Mouse (Mus musculus): ENCODE data around the gene Olfr430. TPM values are rescaled to one million over a fixed set of nuclear protein-coding genes. Genes with fewer than 3 reads are reported as not detected.
"Not testable (repeated sequence)": the region's sequence is repeated elsewhere in the genome, so short reads cannot be mapped to it uniquely, and the experiment has no call there.

Olfr430 gene
- total RNA-seq (2021) = not detected

DNA sequence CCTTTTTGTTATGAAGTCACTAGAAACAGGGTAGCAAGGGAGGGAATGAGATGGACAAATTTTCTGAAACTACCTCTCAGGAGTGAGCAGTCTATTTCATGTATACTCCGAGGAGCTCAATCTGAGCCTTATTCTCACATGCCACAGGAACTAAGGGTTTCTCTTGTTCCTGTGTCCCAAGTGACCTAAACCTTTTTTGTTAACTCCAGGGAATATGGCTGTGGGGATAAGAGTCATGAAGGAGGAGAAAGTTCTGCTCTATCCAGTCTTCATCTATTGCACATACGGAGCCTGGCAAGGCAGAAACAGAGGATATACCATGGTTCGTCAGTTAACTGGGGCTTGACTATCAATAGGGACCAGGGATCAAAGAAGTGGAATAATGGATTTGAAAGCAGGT lies at the start of gene Olfr430:
Gene Olfr430, plus strand, starts transcription at position 301 of the 400 bp plus-strand sequence.
- DNase-seq = no peak

DNA sequence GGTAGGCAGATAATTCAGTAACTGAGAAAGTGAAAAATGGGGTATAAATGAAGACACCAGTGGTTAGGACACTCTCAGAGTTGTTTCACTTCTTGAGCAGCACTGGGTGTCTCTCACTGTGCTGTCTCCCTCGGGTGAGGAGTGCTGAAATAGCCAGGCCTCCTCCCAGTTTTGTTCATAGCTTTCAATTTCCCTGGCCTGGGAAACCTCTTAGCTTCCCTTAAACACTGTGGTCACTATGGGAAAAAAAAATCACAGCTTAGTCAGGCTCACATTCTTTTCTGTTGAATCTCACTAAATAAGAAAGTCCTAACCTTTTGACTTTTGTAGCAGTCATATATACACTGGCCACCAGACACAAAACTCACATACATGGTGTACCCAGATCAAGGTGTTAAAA lies 34.7 kb upstream of the Olfr430 start, which contains the start of gene Ifi205:
Gene Ifi205, minus strand, starts transcription at position 113 of the 400 bp plus-strand sequence.
- DNase-seq = no peak

DNA sequence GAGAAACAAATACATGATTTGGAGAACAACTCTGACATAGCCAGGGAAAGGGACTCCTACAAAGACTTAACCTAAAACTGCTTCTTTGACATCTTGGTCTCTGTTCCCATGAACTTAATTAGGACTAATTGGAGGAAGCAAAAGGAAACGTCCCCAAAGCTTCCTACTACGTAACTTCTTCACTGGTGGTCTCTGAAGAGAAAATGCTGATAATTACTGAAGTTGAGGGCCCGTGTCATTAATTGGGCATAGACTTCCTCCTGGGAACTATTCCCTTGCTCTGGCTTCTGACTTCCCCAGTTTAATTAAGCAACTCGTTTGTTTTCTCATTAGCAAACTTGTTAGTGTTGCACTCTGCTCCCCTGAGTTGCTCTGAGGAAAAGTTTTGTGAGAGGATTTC lies 30.6 kb upstream of the Olfr430 start:
- DNase-seq = no peak

DNA sequence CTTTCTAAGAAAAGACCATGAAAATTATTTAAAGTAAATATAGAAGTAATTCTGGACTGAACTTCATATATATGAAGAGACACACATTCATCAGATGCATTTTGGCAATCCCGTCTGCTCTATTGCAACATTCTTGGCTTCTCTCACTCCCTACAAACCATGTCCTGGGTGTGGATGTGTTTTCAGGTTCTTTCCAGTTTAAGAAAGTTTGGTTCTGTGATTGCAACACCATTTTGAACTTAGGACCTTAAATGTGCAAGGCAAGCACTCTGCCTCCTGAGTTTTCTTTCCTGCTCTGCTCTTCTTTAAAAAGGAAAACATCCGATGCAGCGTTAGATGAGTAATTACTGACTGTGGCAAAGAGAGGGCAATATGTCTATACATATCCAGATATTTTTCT lies 27.9 kb upstream of the Olfr430 start:
- DNase-seq = no peak

DNA sequence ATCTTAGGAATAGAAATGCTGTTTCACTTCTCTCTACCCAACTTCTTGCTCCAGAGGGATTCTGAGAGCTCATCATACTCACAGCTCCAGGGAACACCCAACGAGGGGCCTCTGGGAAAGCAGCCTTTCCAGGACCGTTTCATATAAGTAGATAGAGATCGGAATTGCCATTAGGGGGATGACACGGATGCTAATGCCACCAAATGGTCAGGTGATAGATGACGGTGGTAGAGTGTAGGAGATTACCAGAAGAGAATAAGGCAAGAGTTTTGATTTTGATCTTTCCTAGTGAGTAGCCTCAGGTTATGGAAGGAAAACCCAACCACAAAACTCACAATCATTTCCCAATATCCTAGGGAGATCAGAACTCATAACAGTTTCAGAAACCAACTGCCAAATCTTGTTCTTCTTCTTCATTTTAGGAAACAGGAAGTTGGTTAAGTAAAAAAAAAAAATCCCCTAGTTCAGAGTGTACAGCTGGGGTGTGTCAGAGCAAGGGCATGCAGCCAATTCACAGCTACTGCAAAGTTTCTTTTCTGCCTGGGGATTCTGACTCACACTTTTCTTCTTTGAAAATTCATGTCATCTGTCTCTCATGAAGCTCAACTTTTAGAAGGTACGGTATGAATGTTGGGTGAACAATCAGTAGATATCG lies 25.8 kb upstream of the Olfr430 start, which contains the start of gene Olfr433:
Gene Olfr433, plus strand, starts transcription at position 183 of the 655 bp plus-strand sequence.
- DNase-seq = peak; percentile 76

DNA sequence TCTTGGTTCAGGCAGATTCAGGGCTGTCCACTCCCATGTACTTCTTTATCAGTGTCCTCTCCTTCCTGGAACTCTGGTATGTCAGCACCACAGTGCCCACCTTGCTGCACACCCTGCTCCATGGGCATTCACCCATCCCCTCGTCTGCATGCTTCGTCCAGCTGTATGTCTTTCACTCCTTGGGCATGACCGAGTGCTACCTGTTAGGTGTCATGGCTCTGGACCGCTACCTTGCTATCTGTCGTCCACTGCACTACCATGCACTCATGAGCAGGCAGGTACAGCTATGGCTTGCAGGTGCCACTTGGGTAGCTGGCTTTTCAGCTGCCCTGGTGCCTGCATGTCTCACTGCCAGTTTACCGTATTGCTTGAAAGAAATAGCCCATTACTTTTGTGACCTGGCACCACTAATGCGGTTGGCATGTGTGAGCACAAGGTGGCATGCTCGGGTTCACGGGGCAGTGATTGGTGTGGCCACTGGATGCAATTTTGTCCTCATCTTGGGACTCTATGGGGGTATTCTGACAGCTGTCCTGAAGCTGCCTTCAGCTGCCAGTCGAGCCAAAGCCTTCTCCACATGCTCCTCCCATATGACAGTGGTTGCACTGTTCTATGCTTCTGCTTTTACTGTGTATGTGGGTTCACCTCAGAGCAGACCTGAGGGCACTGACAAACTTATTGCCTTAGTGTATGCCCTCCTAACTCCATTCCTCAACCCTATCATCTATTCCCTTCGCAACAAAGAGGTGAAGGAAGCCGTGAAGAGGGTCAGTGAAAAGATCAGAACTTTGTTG lies 24.1 kb upstream of the Olfr430 start:
- not testable (repeated sequence) for DNase-seq

DNA sequence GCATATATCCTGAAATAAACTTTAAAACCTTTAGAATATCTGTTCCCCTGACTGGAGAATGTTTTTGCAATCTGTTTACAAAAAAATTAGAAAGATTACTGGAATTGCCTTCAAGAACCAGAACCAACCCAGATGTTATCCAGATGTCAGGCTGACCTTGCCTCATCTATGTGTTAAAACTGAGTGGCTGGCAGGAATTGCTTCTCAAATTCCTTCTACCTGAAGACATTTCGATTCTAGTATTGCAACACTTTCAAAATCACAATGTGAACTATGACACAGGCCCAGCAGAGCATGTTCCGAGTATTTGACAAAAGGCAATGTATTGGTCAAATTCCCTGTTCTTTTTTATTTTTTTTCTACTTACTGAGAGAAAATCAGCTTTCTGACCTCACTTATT lies 22.0 kb upstream of the Olfr430 start:
- DNase-seq = no peak

DNA sequence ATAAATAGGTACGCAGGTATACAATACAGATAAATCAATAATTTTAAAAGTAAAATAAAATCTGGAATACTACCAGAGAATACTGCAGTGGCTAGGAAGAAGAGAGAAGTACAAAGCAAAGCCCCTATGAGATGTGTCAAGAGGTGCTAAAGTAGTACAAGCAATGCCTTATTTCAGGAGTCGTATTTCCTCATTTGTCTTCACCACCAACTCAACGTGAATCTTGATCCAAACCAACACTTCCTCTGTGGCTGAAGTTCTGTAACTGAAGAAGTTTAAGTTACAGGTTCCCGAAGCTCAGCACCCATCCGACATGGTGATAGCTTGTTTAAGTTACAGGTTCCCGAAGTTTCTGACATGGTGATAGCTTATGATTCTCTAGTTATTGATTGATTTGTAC lies 18.2 kb upstream of the Olfr430 start:
- not testable (repeated sequence) for DNase-seq

DNA sequence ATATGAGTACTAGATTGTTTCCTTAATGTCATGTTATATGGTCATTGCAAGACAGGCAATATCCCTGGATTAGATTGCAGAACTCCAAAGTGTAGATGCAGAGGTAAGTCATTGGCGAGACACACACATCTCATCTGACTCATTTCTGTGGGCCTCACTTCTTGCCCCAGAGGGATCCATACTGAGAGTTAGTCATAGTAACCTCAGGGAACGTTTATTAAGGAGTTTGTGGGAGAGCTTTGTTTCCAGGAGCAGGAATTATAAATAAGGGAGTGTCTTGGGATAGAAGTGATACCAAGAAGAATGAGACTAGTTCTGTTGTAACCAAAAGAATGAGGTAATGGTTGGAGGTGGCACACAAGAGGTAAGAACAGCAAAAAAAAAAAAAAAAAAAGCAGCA lies 17.5 kb upstream of the Olfr430 start, which contains the start of gene Olfr432:
Gene Olfr432, plus strand, starts transcription at position 313 of the 400 bp plus-strand sequence.
- no peak for DNase-seq

DNA sequence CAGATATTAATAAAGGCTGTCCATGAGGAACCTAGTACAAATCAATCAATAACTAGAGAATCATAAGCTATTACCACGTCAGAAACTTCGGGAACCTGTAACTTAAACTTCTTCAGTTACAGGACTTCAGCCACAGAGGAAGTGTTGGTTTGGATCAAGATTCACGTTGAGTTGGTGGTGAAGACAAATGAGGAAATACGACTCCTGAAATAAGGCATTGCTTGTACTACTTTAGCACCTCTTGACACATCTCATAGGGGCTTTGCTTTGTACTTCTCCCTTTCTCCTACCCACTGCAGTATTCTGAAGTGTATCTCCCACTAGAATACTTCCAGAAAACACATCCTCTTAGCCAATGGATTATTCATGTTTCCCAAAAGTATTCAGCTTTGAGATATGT lies 17.0 kb upstream of the Olfr430 start:
- DNase-seq = not testable (repeated sequence)

DNA sequence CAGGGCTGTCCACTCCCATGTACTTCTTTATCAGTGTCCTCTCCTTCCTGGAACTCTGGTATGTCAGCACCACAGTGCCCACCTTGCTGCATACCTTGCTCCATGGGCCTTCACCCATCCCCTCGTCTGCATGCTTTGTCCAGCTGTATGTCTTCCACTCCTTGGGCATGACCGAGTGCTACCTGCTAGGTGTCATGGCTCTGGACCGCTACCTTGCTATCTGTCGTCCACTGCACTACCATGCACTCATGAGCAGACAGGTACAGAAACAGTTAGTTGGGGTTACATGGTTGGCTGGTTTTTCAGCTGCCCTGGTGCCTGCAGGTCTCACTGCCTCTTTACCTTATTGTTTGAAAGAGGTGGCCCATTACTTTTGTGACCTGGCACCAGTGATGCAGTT lies 15.9 kb upstream of the Olfr430 start:
- DNase-seq = no peak

DNA sequence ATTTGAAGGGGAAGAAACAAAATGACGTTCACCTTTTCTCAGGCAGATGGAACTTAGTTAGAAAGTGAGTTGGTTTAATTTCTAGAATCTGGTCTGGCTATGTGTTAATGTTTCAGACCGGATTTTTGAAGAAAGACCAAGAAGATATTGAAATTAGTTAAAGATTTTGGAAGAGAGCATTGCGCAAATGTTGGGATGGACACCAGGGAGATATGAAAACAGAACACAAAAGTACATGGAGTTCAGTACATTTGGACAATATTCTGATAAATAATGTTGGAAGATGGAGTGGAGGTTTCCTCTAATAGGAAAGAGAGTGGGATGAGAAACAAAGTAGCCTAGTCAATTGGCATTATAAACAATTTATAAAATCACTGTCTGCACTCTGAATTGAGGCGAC lies 14.9 kb upstream of the Olfr430 start:
- DNase-seq = no peak

DNA sequence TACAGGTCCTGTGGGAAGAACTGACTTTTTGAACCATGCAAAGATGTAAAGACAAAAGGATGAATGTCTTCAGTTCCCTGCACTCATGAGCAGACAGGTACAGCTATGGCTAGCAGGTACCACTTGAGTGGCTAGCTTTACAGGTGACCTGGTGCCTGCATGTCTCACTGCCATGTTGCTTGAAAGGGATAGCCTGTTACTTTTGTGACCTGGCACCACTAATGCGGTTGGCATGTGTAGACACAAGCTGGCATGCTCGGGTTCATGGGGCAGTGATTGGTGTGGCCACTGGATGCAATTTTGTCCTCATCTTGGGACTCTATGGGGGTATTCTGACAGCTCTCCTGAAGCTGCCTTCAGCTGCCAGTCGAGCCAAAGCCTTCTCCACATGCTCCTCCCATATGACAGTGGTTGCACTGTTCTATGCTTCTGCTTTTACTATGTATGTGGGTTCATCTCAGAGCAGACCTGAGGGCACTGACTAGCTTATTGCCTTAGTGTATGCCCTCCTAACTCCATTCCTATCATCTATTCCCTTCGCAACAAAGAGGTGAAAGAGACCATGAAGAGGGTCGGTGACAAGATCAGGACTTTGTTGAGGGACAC lies 14.4 kb upstream of the Olfr430 start:
- no peak for DNase-seq

DNA sequence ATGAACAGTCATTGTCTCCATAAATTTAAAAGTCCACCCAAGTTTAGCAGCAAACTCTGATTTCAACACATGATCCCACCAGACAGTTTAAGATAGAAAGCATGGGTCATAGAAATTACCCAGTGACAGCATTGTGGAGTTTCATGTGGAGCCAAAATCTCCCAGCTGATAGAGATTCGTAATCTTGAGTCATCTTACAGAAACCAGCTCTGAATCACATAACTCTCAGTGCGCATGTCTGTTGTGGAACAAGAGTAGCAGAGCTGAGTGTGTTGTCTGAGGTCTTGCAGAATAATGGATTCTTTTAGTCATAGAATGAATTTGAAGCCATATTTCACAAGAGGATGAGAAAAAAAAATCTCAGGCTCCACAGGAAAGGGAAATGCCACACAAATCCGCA lies 13.4 kb upstream of the Olfr430 start:
- no peak for DNase-seq

DNA sequence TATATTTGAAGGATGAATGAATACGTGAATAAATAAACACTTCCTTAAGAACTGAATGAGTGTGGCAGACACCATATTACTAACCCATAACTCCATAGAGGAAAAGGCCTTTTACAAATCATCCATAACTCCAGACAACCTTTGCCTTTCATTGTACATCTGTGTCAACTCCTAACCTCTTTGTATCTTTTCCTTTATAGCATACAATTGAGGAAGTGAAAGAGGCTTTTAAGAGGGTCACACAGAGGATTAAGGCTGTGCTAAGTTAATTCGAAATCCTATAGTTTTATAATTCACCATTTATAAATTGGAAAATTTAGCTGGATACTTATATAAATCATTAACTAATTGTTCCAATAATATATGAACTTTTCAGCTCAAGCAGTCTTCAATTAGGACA lies 11.2 kb upstream of the Olfr430 start:
- no peak for DNase-seq

DNA sequence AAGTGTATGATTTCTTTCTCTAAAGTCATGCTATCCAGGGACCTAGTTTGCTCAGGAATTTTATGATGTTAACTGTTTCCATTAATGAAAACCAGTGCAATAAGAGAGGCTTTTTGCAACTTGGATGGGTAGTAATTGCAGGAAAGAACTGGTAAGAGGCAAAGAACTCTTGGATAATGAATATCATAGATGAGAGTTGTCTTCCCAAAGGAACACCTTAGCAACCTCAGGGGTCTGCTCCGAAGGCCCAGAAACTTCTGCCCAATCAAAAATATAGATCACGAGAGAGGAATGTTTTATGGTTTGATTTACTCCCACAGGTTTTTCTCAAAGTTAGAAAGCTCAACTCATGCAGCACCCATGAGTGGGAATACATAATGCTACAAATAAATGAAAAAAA lies 17.6 kb downstream of the Olfr430 start, which contains the start of gene Olfr429:
Gene Olfr429, plus strand, starts transcription at position 301 of the 400 bp plus-strand sequence.
- no peak for DNase-seq

DNA sequence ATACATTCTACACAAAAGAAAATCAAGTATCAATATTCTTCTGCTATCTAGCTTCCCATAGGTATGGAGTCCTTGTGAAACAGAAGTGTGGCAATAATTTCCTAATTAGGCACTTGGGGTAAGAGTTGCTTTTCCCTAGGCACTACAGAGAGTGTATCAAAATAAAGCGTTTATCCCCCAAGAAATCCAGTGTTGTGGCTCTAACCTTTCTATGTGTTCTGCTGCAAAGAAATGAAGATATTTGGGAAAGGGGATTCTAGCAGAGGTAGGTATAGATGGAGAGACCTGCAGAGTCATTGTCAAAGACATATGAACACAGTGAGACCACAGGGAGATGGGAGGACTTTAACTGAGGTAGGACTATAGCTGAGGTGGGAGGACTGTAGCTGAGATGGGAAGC lies 30.2 kb downstream of the Olfr430 start, which contains the start of gene Olfr427:
Gene Olfr427, plus strand, starts transcription at position 301 of the 400 bp plus-strand sequence.
- DNase-seq = no peak

DNA sequence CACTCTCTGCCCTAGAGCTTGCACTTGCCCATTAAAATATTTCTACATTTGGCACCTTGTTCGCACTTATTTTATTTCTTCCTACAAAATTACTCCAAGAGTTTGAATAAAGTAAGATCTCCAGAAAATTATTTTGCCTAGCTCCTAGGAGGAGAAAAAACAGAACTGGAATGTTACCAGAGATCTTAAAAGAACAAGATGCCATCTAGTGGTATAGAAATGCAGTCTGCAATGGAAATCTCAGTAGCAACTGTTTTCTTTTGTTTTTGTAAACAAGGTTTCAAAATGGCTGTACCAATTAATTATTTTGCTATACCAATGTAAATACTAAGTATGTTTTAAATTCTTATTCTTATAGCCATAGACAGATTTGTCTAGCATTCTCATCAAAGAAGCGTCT lies 37.3 kb downstream of the Olfr430 start:
- no peak for DNase-seq

DNA sequence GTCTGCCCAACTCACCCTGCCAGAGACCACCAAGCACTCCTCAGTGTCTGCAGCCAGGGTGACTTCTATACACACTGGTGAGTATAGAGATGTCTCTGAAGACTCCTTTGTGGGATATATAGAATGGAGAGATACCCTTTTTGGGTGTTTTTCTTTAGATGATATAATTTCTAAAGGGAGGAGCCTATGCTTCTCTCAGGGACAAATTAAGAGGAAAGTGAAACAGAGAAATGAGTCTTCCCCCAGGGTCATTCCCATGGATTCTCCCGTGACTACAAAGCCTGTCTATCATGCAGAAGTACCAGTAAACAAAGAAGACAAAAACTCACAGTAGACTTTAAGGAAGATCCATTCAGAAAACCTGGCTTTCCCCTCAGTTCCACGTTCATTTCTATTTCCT lies 54.7 kb downstream of the Olfr430 start, which contains the start of gene Olfr231:
Gene Olfr231, minus strand, starts transcription at position 101 of the 400 bp plus-strand sequence.
- DNase-seq = no peak
